Mouse (Mus musculus): Measurements from ENCODE around the gene Sipa1. TPM values are rescaled to one million over a fixed set of nuclear protein-coding genes. Genes with fewer than 3 reads are reported as not detected.
A peak's percentile ranks its signal among the peaks of the same experiment; 100 is the strongest.

Sipa1 gene
- total and polyA plus RNA-seq, 2 experiments from 2014 or later, result 18.3 to 19.6 TPM

- no peak for TF ChIP-seq CTCF (IDR thresholded peaks at IDR 0.05; ENCODE audit: low read depth)
- WGBS, result 50% methylated on average over 10 of the region's 10 CpGs
- H3K27me3 ChIP-seq (ENCODE audit: insufficient read depth, low read length), result no peaks in the 10 kb centered on the region
- H3K27ac ChIP-seq (ENCODE audit: low read depth, low read length), result no peak overlapping the region
- DNase-seq (no peak), ATAC-seq (0 out of 2 replicates have a peak, but pooled peaks have one; percentile 6)
- no peaks in the 10 kb centered on the region for H3K9me3 ChIP-seq (ENCODE audit: low read length)
- H3K4me2 ChIP-seq (ENCODE audit: low read depth), result no peak overlapping the region
- no peak overlapping the region for H3K9ac ChIP-seq
- no peak overlapping the region for H3K4me3 ChIP-seq (ENCODE audit: low read depth, low read length)
- H3K36me3 ChIP-seq (ENCODE audit: insufficient read depth), result peaks cover 66% of the 10 kb centered on the region
- no peaks in the 10 kb centered on the region for H3K4me1 ChIP-seq (ENCODE audit: insufficient read depth)
Measured at GRCm38 (mm10) chr19:5704801-5705571, 41.5 kb upstream of the Sipa1 start.

GRCm38 (mm10) chr19:5704163-5704800 lies 40.8 kb upstream of the Sipa1 start, which contains the start of gene Kcnk7:
Kcnk7 (plus strand) TSS chr19:5704367.
- no peaks in the 10 kb centered on the region for H3K27me3 ChIP-seq (ENCODE audit: insufficient read depth, low read length)
- no peak within 1 kb of the TSS for H3K9ac ChIP-seq
- no peak within 1 kb of the TSS for H3K27ac ChIP-seq (ENCODE audit: low read depth, low read length)
- H3K4me3 ChIP-seq (ENCODE audit: low read depth, low read length), result no peak within 1 kb of the TSS
- 81% methylated on average over 17 of the region's 17 CpGs for WGBS
- H3K4me2 ChIP-seq (ENCODE audit: low read depth), result no peak within 1 kb of the TSS
- DNase-seq, result no peak
- TF ChIP-seq CTCF (IDR thresholded peaks at IDR 0.05; ENCODE audit: low read depth), result no peak
- H3K9me3 ChIP-seq (ENCODE audit: low read length), result no peaks in the 10 kb centered on the region
- peaks cover 65% of the 10 kb centered on the region for H3K36me3 ChIP-seq (ENCODE audit: insufficient read depth)
- no peaks in the 10 kb centered on the region for H3K4me1 ChIP-seq (ENCODE audit: insufficient read depth)
- ATAC-seq, result no peak

GRCm38 (mm10) chr19:5695849-5696462 lies 32.4 kb upstream of the Sipa1 start:
- WGBS, result 9% methylated on average over 41 of the region's 41 CpGs
- Histone ChIP-seq H3K9ac (peak overlapping the region; percentile 25; the same call in 1 of the 2 replicates), H3K4me3 (ENCODE audit: low read depth, low read length) (peak overlapping the region; percentile 31), H3K9me3 (ENCODE audit: low read length) (no peaks in the 10 kb centered on the region), H3K4me2 (ENCODE audit: low read depth) (peak overlapping the region; percentile 44), H3K27ac (ENCODE audit: low read depth, low read length) (no peak overlapping the region), H3K36me3 (ENCODE audit: insufficient read depth) (peaks cover 59% of the 10 kb centered on the region), H3K4me1 (ENCODE audit: insufficient read depth) (no peaks in the 10 kb centered on the region), H3K27me3 (ENCODE audit: insufficient read depth, low read length) (no peaks in the 10 kb centered on the region)
- peak; percentile 45 for DNase-seq
- ATAC-seq, result peak; percentile 71
- TF ChIP-seq CTCF (IDR thresholded peaks at IDR 0.05; ENCODE audit: low read depth), result no peak

GRCm38 (mm10) chr19:5693801-5694200 lies 30.3 kb upstream of the Sipa1 start:
- TF ChIP-seq CTCF (IDR thresholded peaks at IDR 0.05; ENCODE audit: low read depth), result no peak
- Histone ChIP-seq H3K9me3 (ENCODE audit: low read length) (no peaks in the 10 kb centered on the region), H3K27ac (ENCODE audit: low read depth, low read length) (no peak overlapping the region), H3K36me3 (ENCODE audit: insufficient read depth) (peaks cover 40% of the 10 kb centered on the region), H3K4me1 (ENCODE audit: insufficient read depth) (peaks cover 11% of the 10 kb centered on the region; the same call in 1 of the 2 replicates), H3K27me3 (ENCODE audit: insufficient read depth, low read length) (no peaks in the 10 kb centered on the region), H3K9ac (no peak overlapping the region), H3K4me2 (ENCODE audit: low read depth) (no peak overlapping the region), H3K4me3 (ENCODE audit: low read depth, low read length) (no peak overlapping the region)
- 86% methylated on average over 6 of the region's 6 CpGs for WGBS
- DNase-seq, result no peak
- no peak for ATAC-seq

GRCm38 (mm10) chr19:5692913-5693396 lies 29.4 kb upstream of the Sipa1 start:
- 68% methylated on average over 10 of the region's 10 CpGs for WGBS
- Histone ChIP-seq H3K36me3 (ENCODE audit: insufficient read depth) (peaks cover 32% of the 10 kb centered on the region), H3K4me3 (ENCODE audit: low read depth, low read length) (no peak overlapping the region), H3K4me2 (ENCODE audit: low read depth) (no peak overlapping the region), H3K27ac (ENCODE audit: low read depth, low read length) (no peak overlapping the region), H3K4me1 (ENCODE audit: insufficient read depth) (peaks cover 12% of the 10 kb centered on the region; the same call in 1 of the 2 replicates), H3K9ac (no peak overlapping the region), H3K9me3 (ENCODE audit: low read length) (no peaks in the 10 kb centered on the region), H3K27me3 (ENCODE audit: insufficient read depth, low read length) (no peaks in the 10 kb centered on the region)
- no peak for ATAC-seq
- DNase-seq, result no peak
- TF ChIP-seq CTCF (IDR thresholded peaks at IDR 0.05; ENCODE audit: low read depth), result no peak

- DNase-seq (no peak), ATAC-seq (no peak)
- WGBS, result 67% methylated on average over 10 of the region's 10 CpGs
- Histone ChIP-seq H3K9me3 (ENCODE audit: low read length) (no peaks in the 10 kb centered on the region), H3K27ac (ENCODE audit: low read depth, low read length) (peak overlapping the region; percentile 62), H3K36me3 (ENCODE audit: insufficient read depth) (peaks cover 25% of the 10 kb centered on the region), H3K4me1 (ENCODE audit: insufficient read depth) (peaks cover 17% of the 10 kb centered on the region), H3K4me2 (ENCODE audit: low read depth) (peak overlapping the region; percentile 97; the same call in 1 of the 2 replicates), H3K4me3 (ENCODE audit: low read depth, low read length) (no peak overlapping the region), H3K27me3 (ENCODE audit: insufficient read depth, low read length) (no peaks in the 10 kb centered on the region), H3K9ac (peak overlapping the region; percentile 31; the same call in 1 of the 2 replicates)
- no peak for TF ChIP-seq CTCF (IDR thresholded peaks at IDR 0.05; ENCODE audit: low read depth)
Measured at GRCm38 (mm10) chr19:5692086-5692912, 28.8 kb upstream of the Sipa1 start.
